Mouse (Mus musculus) gastrocnemius, postnatal 36 days (tissue): ENCODE results near the gene Zbtb45. TPM values are rescaled to one million over a fixed set of nuclear protein-coding genes. Genes with fewer than 3 reads are reported as not detected.

Experiments
- DNase-seq, 2 experiments: peaks; one replicate each; pipeline ENCODE4 v3.0.0; 2022
- intact Hi-C: fragments of 180-260 bp; cut with DNase I; formaldehyde crosslinking; loops from one replicate; pipeline ENCODE4 v1.15.1; 2025
- total RNA-seq, 2 experiments: library from RNA; stranded (reverse); gene quantifications; 2 replicates each; pipeline ENCODE4 v1.2.3; 2021

Gene Zbtb45
- total RNA-seq, 2 experiments from 2014 or later = 3.9 to 4.0 TPM

DNA sequence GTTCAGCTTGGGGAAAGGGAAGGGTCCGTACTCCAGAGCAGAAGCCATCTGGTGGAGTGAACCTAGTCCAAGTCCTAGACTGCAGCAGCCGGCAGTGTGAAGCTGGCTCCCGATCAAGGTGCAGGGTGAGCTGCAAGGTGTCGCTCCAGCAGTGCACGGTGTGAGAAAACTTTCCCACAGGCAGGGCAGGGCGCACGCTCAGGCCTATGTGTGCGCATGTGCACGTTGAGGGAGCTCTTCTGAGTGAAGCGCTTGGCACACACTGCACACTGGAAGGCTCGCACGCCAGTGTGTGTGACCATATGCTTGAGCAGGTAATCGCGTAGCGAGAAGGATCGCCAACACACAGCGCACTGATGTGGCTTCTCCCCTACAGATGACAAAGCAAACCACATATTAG, 3.8 kb downstream of the Zbtb45 start:
- DNase-seq = no peak
- intact Hi-C loops = loop anchor here (5.0 kb wide), 1 partner anchor 99 kb away; no protein-coding TSS in a partner anchor

DNA sequence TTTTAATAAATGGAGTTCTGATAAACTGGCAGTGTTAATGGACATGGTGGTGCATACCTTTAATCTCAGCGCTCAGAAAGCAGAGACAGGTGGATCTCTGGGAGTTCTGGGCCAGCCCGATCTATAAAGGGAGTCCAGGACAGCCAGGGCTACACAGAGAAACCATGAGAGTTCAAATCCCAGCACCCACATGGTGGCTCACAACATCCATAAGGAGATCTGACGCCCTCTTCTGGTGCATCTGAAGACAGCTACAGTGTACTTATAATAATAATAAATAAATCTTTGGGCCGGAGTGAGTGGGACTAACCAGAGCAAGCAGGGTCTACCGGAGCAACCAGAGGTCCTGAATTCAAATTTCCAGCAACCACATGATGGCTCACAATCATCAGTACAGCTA, 6.5 kb downstream of the Zbtb45 start:
- no peak for DNase-seq
- intact Hi-C loops = no loop called here

DNA sequence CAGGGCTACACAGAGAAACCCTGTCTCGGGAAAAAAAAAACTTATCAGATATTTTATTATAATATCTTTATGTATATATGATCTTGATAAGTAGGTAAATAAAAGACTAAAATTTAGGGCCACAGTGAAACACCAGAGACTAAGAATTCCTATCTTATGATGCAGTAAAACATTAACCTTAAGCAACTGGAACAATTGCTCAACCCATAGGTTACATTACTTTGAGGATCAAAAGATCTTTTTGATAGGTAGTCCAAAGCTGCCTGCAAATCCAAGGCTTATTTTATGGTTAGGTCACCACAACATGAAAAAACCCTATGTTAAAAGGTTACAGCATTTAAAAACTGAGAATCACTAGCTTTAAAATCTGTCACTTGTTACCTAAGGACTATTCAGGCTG, 8.2 kb downstream of the Zbtb45 start:
- no peak for DNase-seq
- intact Hi-C loops = no loop called here

DNA sequence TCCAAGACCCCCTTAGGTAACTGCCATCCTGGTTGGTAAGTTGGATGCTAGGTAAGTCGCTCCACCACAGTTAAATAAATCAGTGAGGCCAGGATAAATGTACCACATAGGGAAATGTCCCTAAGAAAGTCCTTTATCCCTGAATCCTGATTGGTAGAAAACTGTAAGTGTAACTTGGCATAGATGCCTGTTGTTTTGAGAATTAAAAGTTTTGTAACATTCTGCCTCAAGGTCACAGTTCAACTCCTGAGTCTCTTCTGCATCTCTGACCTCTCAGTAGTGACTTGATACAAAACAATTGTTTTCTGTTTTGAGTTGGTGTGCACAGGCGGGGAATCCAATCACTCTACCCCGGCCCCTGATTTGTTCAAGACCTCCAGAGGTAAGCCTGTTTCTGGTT, 11.0 kb downstream of the Zbtb45 start, which contains the start of gene Trim28:
Gene Trim28 (plus strand): TSS at position 264 of the 400 bp plus-strand sequence.
- DNase-seq = no peak
- intact Hi-C loops = no loop called here

DNA sequence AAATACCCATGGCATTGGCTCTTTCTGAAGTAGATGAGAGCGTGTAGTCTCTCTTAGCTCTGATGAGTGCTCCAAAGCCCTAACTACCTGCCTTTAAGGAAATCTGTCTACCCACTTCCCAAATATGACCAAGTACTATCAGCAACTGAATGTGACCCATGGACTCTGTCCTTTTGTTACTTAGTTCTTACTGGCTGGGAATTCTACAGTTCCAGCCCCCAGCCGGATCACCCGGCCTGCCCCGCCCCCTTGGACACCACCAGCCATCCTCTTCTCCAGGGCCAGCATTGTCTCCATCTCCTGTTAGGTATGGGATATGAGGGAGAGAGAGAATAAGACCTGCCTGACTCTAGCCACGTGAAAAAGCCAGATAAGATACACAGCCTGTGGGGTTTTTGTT, 11.8 kb downstream of the Zbtb45 start, which contains the start of gene Slc27a5:
Gene Slc27a5 (minus strand): TSS at position 140 of the 400 bp plus-strand sequence.
- DNase-seq = no peak
- intact Hi-C loops = no loop called here

DNA sequence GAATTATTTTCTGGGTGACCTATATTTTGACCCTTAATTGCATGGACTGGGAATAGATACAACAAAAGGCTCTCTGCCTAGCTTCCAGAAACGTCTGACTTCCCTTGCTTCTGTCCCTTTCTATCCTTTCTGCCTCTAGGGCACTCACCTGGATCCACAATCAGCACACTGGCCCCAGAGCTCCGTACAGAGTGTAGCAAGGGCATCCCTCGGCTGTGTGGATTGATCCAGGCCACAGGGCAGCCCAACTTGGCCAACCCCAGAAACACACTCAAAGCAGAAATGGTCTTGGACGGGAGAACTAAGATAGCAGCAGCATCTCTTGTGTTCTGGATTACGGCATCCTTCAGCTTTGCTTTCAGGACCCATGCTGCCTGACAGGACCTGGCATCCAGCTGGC, 12.6 kb downstream of the Zbtb45 start:
- intact Hi-C loops = no loop called here
- DNase-seq = no peak

DNA sequence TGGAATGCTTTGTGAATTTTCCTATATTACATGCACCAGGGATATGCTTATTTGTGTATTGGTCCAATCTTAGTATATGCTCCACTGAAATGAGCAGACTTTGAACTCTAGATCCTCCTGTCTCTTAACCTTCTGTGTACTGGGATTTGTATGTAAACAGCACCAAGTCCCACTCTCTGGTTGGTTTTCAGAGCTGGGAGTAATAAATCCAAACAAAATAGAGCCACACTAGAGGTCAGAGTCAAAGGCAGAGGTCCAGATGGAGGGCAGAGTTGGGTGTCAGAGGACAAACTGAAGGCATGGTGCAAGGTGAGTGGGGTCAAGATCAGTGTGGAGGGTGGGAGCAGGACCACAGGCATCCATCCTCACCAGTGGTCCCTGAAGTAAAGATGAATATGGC, 14.0 kb downstream of the Zbtb45 start:
- intact Hi-C loops = no loop called here
- DNase-seq = no peak

DNA sequence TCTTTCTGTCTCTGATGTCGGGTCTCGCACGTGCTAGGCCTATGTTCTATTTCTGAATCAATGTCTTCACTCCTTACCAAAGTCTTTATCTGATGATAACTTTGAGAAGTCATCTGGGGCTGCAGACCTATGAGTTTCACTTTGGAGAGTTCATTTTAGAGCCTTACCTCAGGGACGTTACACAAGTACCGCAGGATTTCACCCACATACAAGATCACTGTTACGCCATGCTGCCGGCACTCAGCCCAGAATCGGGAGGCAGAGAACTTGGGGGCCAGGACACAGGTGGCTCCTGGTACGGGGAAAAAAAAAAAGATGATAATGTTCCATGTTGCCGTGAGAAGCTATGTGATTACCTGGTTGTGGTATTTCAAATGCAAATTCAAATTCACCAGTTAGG, 16.7 kb downstream of the Zbtb45 start:
- intact Hi-C loops = no loop called here
- DNase-seq = no peak

DNA sequence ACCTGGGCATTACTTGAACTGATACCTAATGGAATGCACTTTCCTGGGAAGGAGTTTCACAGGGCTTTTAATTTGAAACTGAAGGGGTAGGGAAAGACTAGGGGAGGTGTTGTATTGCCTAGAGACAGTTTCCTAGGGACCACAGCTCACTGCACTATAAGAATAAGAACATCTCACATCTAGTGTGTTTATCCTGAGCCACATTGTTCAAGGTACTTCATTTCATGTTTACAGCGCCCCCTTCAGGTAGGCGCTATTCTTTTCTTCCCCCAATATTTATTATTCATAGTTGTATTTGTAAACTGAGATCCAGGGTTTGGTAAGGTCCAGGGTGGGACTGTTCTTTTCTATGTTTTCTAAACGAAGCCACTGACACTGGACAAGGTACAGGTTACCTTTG, 17.6 kb downstream of the Zbtb45 start:
- intact Hi-C loops = no loop called here
- DNase-seq = no peak

DNA sequence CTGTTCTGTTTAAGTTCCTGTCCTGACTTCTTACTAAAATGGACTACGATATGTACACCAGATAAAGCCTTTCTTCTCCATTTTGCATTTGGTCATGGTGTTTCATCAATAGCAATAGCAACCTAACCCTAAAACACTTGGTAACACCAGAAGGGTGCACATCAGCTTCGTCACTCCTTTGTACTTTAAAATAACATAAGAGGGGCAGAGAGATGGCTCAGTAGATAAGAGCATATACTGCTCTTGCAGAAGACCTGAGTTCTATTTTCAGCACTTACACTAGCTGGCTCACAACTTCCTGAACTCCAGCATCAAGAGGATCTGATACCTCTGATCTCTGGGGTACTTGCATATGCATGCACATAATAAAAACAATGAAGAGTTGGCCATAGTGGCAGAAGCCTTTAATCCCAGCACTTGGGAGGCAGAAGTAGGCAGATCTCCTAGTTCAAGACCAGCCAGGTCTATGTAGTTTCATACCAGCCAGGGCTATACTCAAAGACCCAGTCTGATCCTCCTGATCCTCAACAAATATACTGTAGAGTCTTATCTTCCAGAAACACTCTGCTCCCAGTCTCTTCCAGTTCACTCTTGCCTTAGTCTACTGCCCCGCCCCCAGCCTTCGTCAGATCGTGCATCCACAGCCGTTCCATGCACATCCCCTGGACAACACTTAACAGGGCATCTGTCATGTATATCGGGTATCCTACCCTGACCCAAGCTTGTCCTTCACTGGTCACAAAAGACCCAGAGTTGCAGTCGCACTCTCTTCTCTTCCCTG, 22.2 kb downstream of the Zbtb45 start:
- intact Hi-C loops = no loop called here
- no peak for DNase-seq

DNA sequence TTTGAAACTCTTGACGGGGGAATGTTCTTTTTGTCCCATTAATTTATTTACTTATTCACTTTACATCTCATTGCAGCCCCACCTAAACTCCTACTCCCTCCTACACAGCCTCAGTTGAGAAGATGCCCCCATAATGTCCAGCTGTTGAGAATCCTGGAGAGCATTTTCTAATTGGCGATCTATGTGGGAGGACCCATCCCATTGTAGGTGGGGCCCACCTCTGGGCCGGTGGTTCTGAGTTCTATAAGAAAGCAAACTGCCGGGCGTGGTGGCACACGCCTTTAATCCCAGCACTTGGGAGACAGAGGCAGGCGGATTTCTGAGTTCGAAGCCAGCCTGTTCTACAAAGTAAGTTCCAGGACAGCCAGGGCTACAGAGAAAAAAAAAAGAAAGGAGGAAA, 22.9 kb downstream of the Zbtb45 start:
- no peak for DNase-seq
- intact Hi-C loops = no loop called here

DNA sequence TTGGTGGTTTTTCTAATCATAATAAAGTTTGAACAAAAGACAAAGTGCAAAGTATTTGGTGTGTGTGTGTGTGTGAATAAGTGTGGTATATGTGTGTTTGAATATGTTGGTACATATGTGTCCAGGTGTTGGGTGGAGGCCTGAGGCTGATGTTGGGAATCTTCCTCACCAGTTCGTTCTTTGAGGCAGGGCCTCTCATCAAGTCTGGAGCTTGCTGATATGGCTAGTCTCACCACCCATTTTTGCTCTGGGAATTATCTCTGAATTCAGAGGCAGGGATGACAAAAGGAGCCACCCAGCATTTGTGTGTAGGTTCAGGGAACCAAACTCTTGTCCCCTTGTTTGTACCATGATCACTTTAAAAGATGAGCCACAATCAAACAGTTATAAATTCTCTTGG, 24.1 kb downstream of the Zbtb45 start:
- intact Hi-C loops = no loop called here
- no peak for DNase-seq

DNA sequence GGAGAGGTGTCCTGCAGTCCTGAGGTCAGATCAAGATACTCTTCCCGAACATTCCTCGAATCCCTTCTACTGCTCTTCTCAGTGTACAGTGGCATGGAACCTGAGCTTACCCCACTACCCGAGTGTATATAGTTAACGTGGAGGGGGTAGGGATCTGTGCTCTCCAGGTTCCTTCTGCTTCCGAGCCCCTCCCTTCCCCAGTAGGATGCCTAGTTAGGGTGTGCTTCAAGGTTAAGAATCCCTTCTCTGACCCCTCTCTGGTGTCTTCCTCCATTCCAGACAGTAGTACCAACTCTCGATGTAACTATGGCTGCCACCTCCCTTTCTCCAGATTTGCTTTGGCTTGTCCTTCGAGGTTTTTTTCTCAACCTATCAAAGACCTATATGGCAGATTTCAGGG, 29.5 kb downstream of the Zbtb45 start:
- intact Hi-C loops = no loop called here
- no peak for DNase-seq

DNA sequence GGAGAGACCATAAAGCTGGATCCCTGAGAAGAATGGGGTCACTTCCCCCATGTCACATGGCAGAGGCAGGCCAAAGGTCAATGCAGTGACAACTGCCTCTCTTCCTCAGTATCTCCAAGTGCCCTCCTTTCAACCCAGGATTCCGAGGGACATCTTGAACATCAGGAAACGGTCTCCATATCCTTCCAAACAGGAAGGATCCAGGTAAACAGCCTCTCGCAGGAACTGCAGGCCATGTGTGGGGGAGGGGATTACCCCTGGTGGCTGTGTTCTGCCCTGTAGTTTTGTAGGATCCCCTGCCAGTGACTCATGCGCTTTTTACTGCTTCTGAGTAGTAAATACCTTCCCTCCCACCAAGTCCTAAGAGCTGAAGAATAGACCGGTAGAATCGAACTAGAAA, 30.1 kb downstream of the Zbtb45 start:
- intact Hi-C loops = loop anchor here (2.0 kb wide), 1 partner anchor 29 kb away; no protein-coding TSS in a partner anchor
- no peak for DNase-seq

DNA sequence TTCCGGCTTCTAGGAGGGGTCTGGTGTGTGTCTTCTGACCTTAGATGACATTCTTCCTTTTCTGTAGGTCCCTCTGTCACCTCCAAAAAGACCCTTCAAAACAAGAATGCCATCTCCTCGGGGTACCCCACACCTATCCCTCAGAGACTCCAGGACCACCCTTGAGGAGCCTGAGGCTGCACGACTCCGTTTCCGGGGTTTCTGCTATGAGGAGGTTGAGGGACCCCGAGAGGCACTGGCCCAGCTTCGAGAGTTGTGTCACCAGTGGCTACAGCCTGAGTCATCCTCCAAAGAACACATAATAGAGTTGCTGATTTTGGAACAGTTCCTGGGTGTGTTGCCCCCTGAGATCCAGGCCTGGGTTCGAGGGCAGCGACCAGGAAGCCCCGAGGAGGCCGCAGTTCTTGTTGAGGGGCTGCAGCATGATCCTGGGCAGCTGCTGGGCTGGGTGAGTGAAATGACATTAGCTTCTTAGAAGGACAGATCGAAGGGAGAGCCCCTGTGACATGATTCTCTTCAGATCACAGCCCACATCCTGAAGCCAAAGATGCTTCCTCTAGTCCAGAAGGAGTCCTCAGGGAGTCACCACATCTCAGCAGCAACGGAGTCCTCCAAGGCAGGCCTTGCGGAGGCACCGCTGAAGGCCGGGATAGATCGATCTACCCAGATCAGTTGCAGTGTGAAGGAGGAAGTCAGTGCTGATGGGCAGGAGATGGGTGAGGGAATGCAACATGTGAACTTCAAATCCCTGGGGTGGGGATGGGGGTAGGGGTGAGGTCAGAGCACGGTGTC, 30.7 kb downstream of the Zbtb45 start:
- DNase-seq = no peak
- intact Hi-C loops = loop anchor here (2.0 kb wide), 1 partner anchor 30 kb away; no protein-coding TSS in a partner anchor

DNA sequence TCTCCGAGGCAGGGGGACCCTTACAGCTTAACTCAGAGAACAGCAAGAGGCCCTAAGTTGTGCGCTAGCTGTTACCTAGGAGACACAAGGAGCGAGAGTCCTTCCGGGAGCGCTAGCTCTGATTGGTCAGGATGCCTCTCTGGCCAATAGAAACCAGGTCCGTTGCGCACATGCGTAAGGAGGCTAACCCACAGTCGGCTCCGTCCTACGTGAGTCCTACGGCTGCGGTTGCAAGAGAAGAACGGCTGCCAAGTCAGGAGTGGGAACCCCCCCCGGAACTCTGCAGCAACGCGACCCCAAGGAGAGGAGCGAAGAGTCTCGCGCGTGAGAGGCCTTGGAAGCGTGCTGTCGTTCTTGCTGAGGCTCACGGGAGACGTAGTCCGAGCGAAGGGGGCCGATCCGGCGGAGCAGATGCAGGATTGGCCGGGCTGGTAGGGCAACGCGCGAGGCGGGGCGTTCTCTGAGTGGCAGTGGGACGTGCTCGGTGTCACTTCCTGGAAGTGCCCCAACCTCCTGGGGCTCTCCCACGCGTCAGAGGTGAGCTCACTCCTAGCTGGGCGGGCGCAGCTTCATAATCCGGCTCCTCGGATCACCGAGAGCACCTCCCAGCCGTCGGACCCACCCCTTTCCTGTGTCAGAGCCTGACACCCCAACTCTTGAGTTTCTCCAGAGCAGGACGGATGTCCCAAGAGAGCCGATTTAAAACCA, 32.0 kb downstream of the Zbtb45 start, which contains the start of gene Zfp446:
Gene Zfp446 (plus strand): TSS at position 167 of the 708 bp plus-strand sequence.
- peak; percentile 97 to 99 for DNase-seq
- intact Hi-C loops = loop anchor here (2.0 kb wide), 1 partner anchor 31 kb away; no protein-coding TSS in a partner anchor

DNA sequence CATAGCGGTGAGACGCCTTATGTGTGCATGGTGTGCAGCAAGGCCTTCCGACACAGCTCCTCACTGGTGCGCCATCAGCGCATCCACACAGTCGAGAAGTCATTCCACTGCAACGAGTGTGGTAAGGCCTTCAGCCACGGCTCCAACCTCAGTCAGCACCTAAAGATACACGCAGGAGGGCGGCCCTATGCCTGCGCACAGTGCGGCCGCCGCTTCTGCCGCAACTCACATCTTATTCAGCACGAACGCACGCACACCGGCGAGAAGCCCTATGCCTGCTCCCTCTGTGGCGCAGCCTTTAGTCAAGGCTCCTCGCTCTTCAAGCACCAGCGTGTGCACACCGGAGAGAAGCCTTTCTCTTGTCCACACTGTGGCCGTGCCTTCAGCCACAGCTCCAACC, 38.9 kb downstream of the Zbtb45 start:
- no peak for DNase-seq
- intact Hi-C loops = no loop called here

DNA sequence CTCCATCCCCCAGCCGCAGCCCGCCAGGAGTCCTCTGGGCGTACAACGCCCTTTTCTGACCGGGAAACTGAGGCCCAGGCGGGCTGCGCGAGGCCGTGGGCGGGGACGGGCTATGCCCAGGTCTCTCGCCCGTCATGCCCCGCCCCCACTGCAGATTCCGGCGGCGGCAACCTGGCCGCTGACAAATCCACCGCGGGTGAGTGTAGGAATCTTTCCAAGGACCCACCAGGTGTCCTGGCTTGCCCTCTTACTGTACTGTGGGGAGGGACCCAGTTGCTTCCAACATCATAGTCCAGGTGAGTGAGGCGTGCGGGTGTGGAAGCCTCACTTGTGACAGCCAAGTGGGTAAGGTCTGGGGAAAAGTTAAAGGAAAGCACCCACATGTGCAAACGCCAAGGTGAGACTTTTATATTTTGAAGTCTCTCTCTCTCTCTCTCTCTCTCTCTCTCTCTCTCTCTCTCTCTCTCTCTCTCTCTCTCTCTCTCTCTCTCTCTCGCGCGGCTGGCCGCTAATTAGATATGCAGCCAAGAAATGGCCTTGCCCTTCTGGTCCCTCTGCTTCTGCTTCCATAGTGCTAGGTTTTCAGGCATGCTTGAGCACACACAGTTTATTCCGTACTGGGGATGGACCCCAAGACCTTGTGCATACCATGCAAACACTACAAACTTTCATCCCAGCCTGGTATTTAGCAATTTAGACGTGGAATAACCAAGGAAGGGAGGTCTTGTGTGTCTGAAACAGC, 43.6 kb downstream of the Zbtb45 start:
- intact Hi-C loops = no loop called here
- no peak for DNase-seq

DNA sequence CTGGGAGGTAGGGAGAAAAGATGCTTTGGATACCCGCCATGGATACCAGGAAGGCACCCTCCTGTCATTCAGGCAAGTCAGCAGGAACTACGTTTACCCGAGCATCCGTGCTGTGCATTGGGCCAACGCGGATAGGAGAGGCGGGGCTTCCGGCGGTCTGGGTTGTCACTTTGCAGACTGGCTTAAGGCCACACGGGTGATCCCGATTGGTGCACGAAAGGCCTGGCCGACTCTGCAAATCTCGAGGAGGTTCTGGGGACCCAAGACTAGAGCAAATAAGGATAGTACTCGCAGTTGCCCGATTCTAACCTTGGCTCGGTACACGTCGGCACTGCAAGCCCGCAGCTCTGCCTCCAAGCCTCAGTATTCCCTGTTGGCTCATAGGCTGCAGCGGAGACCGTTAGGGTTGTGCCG, 44.1 kb downstream of the Zbtb45 start, which contains the start of gene Zfp324:
Gene Zfp324 (plus strand): TSS at position 161 of the 414 bp plus-strand sequence.
- intact Hi-C loops = no loop called here
- peak; percentile 84 to 89 for DNase-seq
